Mouse (Mus musculus) hindbrain, embryonic 12.5 days (tissue): ENCODE data around the gene Car8. TPM values are rescaled to one million over a fixed set of nuclear protein-coding genes. Genes with fewer than 3 reads are reported as not detected.

Experiments used
- ATAC-seq: fragments of 200-750 bp; cut with Nextera tagmentation; 2 replicates; pipeline ENCODE4 v1.8.0; 2017; ENCODE audit warnings: moderate TSS enrichment; ENCODE audit not compliant: low FRiP score
- H3K27ac ChIP-seq: fragments of 300-500 bp; sonication (generic); 2 replicates; pipeline ENCODE4 v1.5.1; 2016; ENCODE audit warnings: mild to moderate bottlenecking
- H3K27me3 ChIP-seq: fragments of 300-500 bp; sonication (generic); 2 replicates; pipeline ENCODE4 v1.6.1; 2016; ENCODE audit warnings: mild to moderate bottlenecking
- H3K36me3 ChIP-seq: fragments of 300-500 bp; sonication (generic); 2 replicates; pipeline ENCODE4 v1.6.1; 2016; ENCODE audit warnings: mild to moderate bottlenecking
- H3K4me1 ChIP-seq: fragments of 300-500 bp; sonication (generic); 2 replicates; pipeline ENCODE4 v1.6.1; 2016
- H3K4me2 ChIP-seq: fragments of 300-500 bp; sonication (generic); replicated peaks from 2 replicates; pipeline ENCODE4 v1.6.1; 2016; ENCODE audit warnings: mild to moderate bottlenecking
- H3K4me3 ChIP-seq: fragments of 300-500 bp; sonication (generic); 2 replicates; pipeline ENCODE4 v1.5.1; 2016; ENCODE audit warnings: mild to moderate bottlenecking
- H3K9ac ChIP-seq: fragments of 300-500 bp; sonication (generic); 2 replicates; pipeline ENCODE4 v1.6.1; 2016; ENCODE audit warnings: mild to moderate bottlenecking, moderate library complexity
- H3K9me3 ChIP-seq: fragments of 300-500 bp; sonication (generic); replicated peaks from 2 replicates; pipeline ENCODE4 v1.6.1; 2016; ENCODE audit warnings: mild to moderate bottlenecking
- WGBS: fragments of 180-500 bp; shearing (Covaris S2); methylation state at CpG from one replicate; pipeline ENCODE4 v1.1.7; 2016; 5-methylcytosine and 5-hydroxymethylcytosine counted together
- polyA plus RNA-seq: library from polyadenylated mRNA; unstranded; fragments of >200 nt; fragmentation: Nextera tagmentation; extraction: Ambion mirVana; gene quantifications from 2 replicates; pipeline ENCODE4 v1.2.1, GENCODE M21; 2016

Car8 gene
- polyA plus RNA-seq = 1.7 and 1.9 TPM in 2 replicates

- Histone ChIP-seq H3K4me2 (peak within 1 kb of the TSS; percentile 100), H3K9me3 (no peaks in the 10 kb centered on the region), H3K4me3 (peak within 1 kb of the TSS; percentile 71), H3K9ac (peak within 1 kb of the TSS; percentile 72), H3K4me1 (no peaks in the 10 kb centered on the region), H3K27me3 (peaks cover 11% of the 10 kb centered on the region; the same call in 1 of the 2 replicates), H3K36me3 (no peaks in the 10 kb centered on the region), H3K27ac (no peak within 1 kb of the TSS)
- WGBS = 1% methylated on average over 48 of the region's 49 CpGs
- peak; percentile 92 for ATAC-seq
Measured at GRCm38 (mm10) chr4:8238560-8239305, at the start of gene Car8. Car8 (minus strand) TSS chr4:8239041.

GRCm38 (mm10) chr4:8284934-8285333 is 46.1 kb upstream of the Car8 start:
- H3K4me3 ChIP-seq = no peak overlapping the region
- no peaks in the 10 kb centered on the region for H3K36me3 ChIP-seq
- H3K4me1 ChIP-seq = no peaks in the 10 kb centered on the region
- H3K27me3 ChIP-seq = no peaks in the 10 kb centered on the region
- no peak overlapping the region for H3K9ac ChIP-seq
- WGBS = 89% methylated on average over 1 of the region's 1 CpGs
- H3K4me2 ChIP-seq = no peak overlapping the region
- no peak overlapping the region for H3K27ac ChIP-seq
- no peak for ATAC-seq
- no peaks in the 10 kb centered on the region for H3K9me3 ChIP-seq

- H3K9me3 ChIP-seq = no peaks in the 10 kb centered on the region
- ATAC-seq = no peak
- no peak overlapping the region for H3K27ac ChIP-seq
- H3K27me3 ChIP-seq = no peaks in the 10 kb centered on the region
- H3K4me2 ChIP-seq = no peak overlapping the region
- WGBS = 91% methylated on average over 2 of the region's 2 CpGs
- H3K9ac ChIP-seq = no peak overlapping the region
- no peak overlapping the region for H3K4me3 ChIP-seq
- no peaks in the 10 kb centered on the region for H3K4me1 ChIP-seq
- H3K36me3 ChIP-seq = no peaks in the 10 kb centered on the region
Measured at GRCm38 (mm10) chr4:8278159-8278558, 39.3 kb upstream of the Car8 start.

- Histone ChIP-seq H3K4me3 (no peak overlapping the region), H3K4me2 (no peak overlapping the region), H3K36me3 (no peaks in the 10 kb centered on the region), H3K9me3 (no peaks in the 10 kb centered on the region; the same call in 1 of the 2 replicates), H3K27me3 (no peaks in the 10 kb centered on the region), H3K9ac (no peak overlapping the region), H3K4me1 (no peaks in the 10 kb centered on the region), H3K27ac (no peak overlapping the region)
- no peak for ATAC-seq
- 85% methylated on average over 3 of the region's 3 CpGs for WGBS
Measured at GRCm38 (mm10) chr4:8249805-8250204, 11.0 kb upstream of the Car8 start.

- no peaks in the 10 kb centered on the region for H3K27me3 ChIP-seq
- 64% methylated on average over 1 of the region's 1 CpGs for WGBS
- H3K9ac ChIP-seq = no peak overlapping the region
- no peaks in the 10 kb centered on the region for H3K4me1 ChIP-seq
- H3K36me3 ChIP-seq = no peaks in the 10 kb centered on the region
- H3K27ac ChIP-seq = no peak overlapping the region
- no peak overlapping the region for H3K4me2 ChIP-seq
- H3K9me3 ChIP-seq = no peaks in the 10 kb centered on the region; the same call in 1 of the 2 replicates
- ATAC-seq = no peak
- no peak overlapping the region for H3K4me3 ChIP-seq
Measured at GRCm38 (mm10) chr4:8245495-8246063, 6.7 kb upstream of the Car8 start.

- H3K27me3 ChIP-seq = no peaks in the 10 kb centered on the region
- no peak for ATAC-seq
- no peak overlapping the region for H3K4me3 ChIP-seq
- WGBS = 69% methylated on average over 3 of the region's 3 CpGs
- no peaks in the 10 kb centered on the region for H3K36me3 ChIP-seq
- H3K9ac ChIP-seq = no peak overlapping the region
- no peak overlapping the region for H3K27ac ChIP-seq
- H3K9me3 ChIP-seq = no peaks in the 10 kb centered on the region; the same call in 1 of the 2 replicates
- H3K4me2 ChIP-seq = no peak overlapping the region
- H3K4me1 ChIP-seq = no peaks in the 10 kb centered on the region
Measured at GRCm38 (mm10) chr4:8245062-8245461, 6.2 kb upstream of the Car8 start.

- H3K9ac ChIP-seq = no peak overlapping the region
- no peaks in the 10 kb centered on the region for H3K36me3 ChIP-seq
- peaks cover 11% of the 10 kb centered on the region; the same call in 1 of the 2 replicates for H3K27me3 ChIP-seq
- no peaks in the 10 kb centered on the region for H3K4me1 ChIP-seq
- no peak for ATAC-seq
- no peak overlapping the region for H3K4me2 ChIP-seq
- no peak overlapping the region for H3K27ac ChIP-seq
- 58% methylated on average over 11 of the region's 11 CpGs for WGBS
- no peak overlapping the region for H3K4me3 ChIP-seq
- no peaks in the 10 kb centered on the region for H3K9me3 ChIP-seq
Measured at GRCm38 (mm10) chr4:8239699-8240098, 858 bp upstream of the Car8 start.

GRCm38 (mm10) chr4:8239306-8239670 is 447 bp upstream of the Car8 start:
- 24% methylated on average over 11 of the region's 11 CpGs for WGBS
- Histone ChIP-seq H3K27ac (no peak overlapping the region), H3K4me3 (peak overlapping the region; percentile 71)

GRCm38 (mm10) chr4:8232393-8233111 is 6.3 kb downstream of the Car8 start:
- Histone ChIP-seq H3K9ac (no peak overlapping the region), H3K4me1 (no peaks in the 10 kb centered on the region), H3K4me2 (no peak overlapping the region), H3K4me3 (no peak overlapping the region), H3K27ac (no peak overlapping the region), H3K27me3 (0 out of 2 replicates have a peak, but pooled peaks cover 3% of the 10 kb centered on the region), H3K9me3 (no peaks in the 10 kb centered on the region), H3K36me3 (no peaks in the 10 kb centered on the region)
- ATAC-seq = no peak
- WGBS = 74% methylated on average over 12 of the region's 12 CpGs

More at GRCm38 (mm10) chr4:8239306-8239670, 447 bp upstream of the Car8 start:
- H3K4me2 ChIP-seq = peak overlapping the region; percentile 100
- no peaks in the 10 kb centered on the region for H3K9me3 ChIP-seq
- no peaks in the 10 kb centered on the region for H3K36me3 ChIP-seq
- peak; percentile 73 for ATAC-seq
- no peaks in the 10 kb centered on the region for H3K4me1 ChIP-seq
- H3K27me3 ChIP-seq = peaks cover 11% of the 10 kb centered on the region; the same call in 1 of the 2 replicates
- H3K9ac ChIP-seq = no peak overlapping the region

- Histone ChIP-seq H3K9me3 (no peaks in the 10 kb centered on the region), H3K9ac (no peak overlapping the region), H3K4me1 (no peaks in the 10 kb centered on the region), H3K27me3 (no peaks in the 10 kb centered on the region), H3K36me3 (no peaks in the 10 kb centered on the region), H3K4me3 (no peak overlapping the region), H3K27ac (no peak overlapping the region), H3K4me2 (no peak overlapping the region)
- no peak for ATAC-seq
- WGBS = 87% methylated on average over 5 of the region's 5 CpGs
Measured at GRCm38 (mm10) chr4:8231291-8231871, 7.5 kb downstream of the Car8 start.

GRCm38 (mm10) chr4:8229661-8230298 is 9.1 kb downstream of the Car8 start:
- ATAC-seq = no peak
- H3K4me3 ChIP-seq = no peak overlapping the region
- no peaks in the 10 kb centered on the region for H3K36me3 ChIP-seq
- no peak overlapping the region for H3K4me2 ChIP-seq
- H3K9ac ChIP-seq = no peak overlapping the region
- no peaks in the 10 kb centered on the region for H3K9me3 ChIP-seq
- H3K4me1 ChIP-seq = no peaks in the 10 kb centered on the region
- WGBS = 57% methylated on average over 3 of the region's 3 CpGs
- H3K27ac ChIP-seq = no peak overlapping the region
- no peaks in the 10 kb centered on the region for H3K27me3 ChIP-seq

GRCm38 (mm10) chr4:8218941-8219340 is 19.9 kb downstream of the Car8 start:
- no peaks in the 10 kb centered on the region for H3K36me3 ChIP-seq
- H3K9ac ChIP-seq = no peak overlapping the region
- H3K4me1 ChIP-seq = no peaks in the 10 kb centered on the region
- no peak overlapping the region for H3K4me3 ChIP-seq
- no peaks in the 10 kb centered on the region for H3K27me3 ChIP-seq
- no peak overlapping the region for H3K27ac ChIP-seq
- no peak for ATAC-seq
- H3K9me3 ChIP-seq = no peaks in the 10 kb centered on the region
- H3K4me2 ChIP-seq = no peak overlapping the region
- 86% methylated on average over 8 of the region's 8 CpGs for WGBS
